Mouse (Mus musculus): ENCODE data around the gene Rasl11b. TPM values are rescaled to one million over a fixed set of nuclear protein-coding genes. Genes with fewer than 3 reads are reported as not detected.

Rasl11b gene
- polyA plus RNA-seq (2014; fragmentation: Nextera tagmentation; extraction: Ambion mirVana), result 82.8 and 83.8 TPM in 2 replicates

GRCm38 (mm10) chr5:74194841-74195613, at the start of gene Rasl11b:
Gene Rasl11b (plus strand): TSS chr5:74195286.
- peaks cover 9% of the 10 kb centered on the region; the same call in 1 of the 2 replicates for H3K4me1 ChIP-seq (ENCODE audit: control insufficient read depth, insufficient read depth, low read length)
- H3K36me3 ChIP-seq (replicated peaks; ENCODE audit: control insufficient read depth, insufficient read depth, low read depth, low read length), result no peaks in the 10 kb centered on the region; the same call in none of the 2 replicates
- ATAC-seq (replicated peaks; ENCODE audit: insufficient number of reproducible peaks, low FRiP score, low TSS enrichment, low read depth) (peak; percentile 92), DNase-seq (ENCODE audit: low spot score) (peak; percentile 97)
- peak within 1 kb of the TSS; percentile 96 for H3K9ac ChIP-seq (replicated peaks; ENCODE audit: low read length)
- peak within 1 kb of the TSS; percentile 98 for H3K4me3 ChIP-seq (ENCODE audit: low read depth, low read length)
- H3K27me3 ChIP-seq (ENCODE audit: control insufficient read depth, insufficient read depth, low read length), result no peaks in the 10 kb centered on the region
- H3K27ac ChIP-seq (replicated peaks; ENCODE audit: low read depth, low read length), result peak within 1 kb of the TSS; percentile 78
- under 1% methylated on average over 77 of the region's 82 CpGs for WGBS
- no peaks in the 10 kb centered on the region for H3K9me3 ChIP-seq (replicated peaks; ENCODE audit: control insufficient read depth, low read length)
- peak within 1 kb of the TSS; percentile 93 for H3K4me2 ChIP-seq (ENCODE audit: low read depth, low read length)

DNA sequence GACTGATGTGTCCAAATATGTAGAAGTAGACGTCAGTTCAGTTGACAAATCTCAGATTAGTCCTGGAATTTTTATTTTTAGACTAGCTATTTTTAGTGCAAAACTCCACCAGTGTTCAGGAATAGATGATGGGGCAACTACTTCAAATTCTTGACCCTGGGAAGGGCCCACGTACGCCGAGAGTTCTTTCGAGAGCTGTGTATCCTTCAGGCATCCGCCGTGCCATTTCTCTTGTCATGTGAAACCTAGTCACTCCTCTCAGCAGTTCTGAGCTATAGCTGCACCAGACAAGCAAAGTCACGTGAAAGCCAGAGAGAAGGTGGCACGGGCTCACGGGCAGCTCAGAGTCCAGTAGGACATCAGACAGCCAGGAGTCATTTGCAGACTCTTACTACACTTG, 47.5 kb upstream of the Rasl11b start:
- ATAC-seq (replicated peaks; ENCODE audit: insufficient number of reproducible peaks, low FRiP score, low TSS enrichment, low read depth) (no peak), DNase-seq (ENCODE audit: low spot score) (no peak)
- Histone ChIP-seq H3K9ac (replicated peaks; ENCODE audit: low read length) (no peak overlapping the region), H3K4me3 (ENCODE audit: low read depth, low read length) (no peak overlapping the region), H3K36me3 (replicated peaks; ENCODE audit: control insufficient read depth, insufficient read depth, low read depth, low read length) (no peaks in the 10 kb centered on the region), H3K9me3 (replicated peaks; ENCODE audit: control insufficient read depth, low read length) (no peaks in the 10 kb centered on the region), H3K4me2 (ENCODE audit: low read depth, low read length) (no peak overlapping the region), H3K27me3 (ENCODE audit: control insufficient read depth, insufficient read depth, low read length) (no peaks in the 10 kb centered on the region), H3K27ac (replicated peaks; ENCODE audit: low read depth, low read length) (no peak overlapping the region), H3K4me1 (ENCODE audit: control insufficient read depth, insufficient read depth, low read length) (no peaks in the 10 kb centered on the region)
- 83% methylated on average over 10 of the region's 10 CpGs for WGBS

- Histone ChIP-seq H3K27ac (replicated peaks; ENCODE audit: low read depth, low read length) (no peak overlapping the region), H3K4me1 (ENCODE audit: control insufficient read depth, insufficient read depth, low read length) (no peaks in the 10 kb centered on the region), H3K27me3 (ENCODE audit: control insufficient read depth, insufficient read depth, low read length) (no peaks in the 10 kb centered on the region), H3K4me2 (ENCODE audit: low read depth, low read length) (no peak overlapping the region), H3K9me3 (replicated peaks; ENCODE audit: control insufficient read depth, low read length) (no peaks in the 10 kb centered on the region), H3K9ac (replicated peaks; ENCODE audit: low read length) (no peak overlapping the region), H3K36me3 (replicated peaks; ENCODE audit: control insufficient read depth, insufficient read depth, low read depth, low read length) (no peaks in the 10 kb centered on the region), H3K4me3 (ENCODE audit: low read depth, low read length) (no peak overlapping the region)
- no peak for DNase-seq (ENCODE audit: low spot score)
- no peak for ATAC-seq (replicated peaks; ENCODE audit: insufficient number of reproducible peaks, low FRiP score, low TSS enrichment, low read depth)
- WGBS, result 80% methylated on average over 6 of the region's 6 CpGs
Measured at GRCm38 (mm10) chr5:74149975-74150374, 45.1 kb upstream of the Rasl11b start.

GRCm38 (mm10) chr5:74151774-74152173, 43.3 kb upstream of the Rasl11b start:
- H3K36me3 ChIP-seq (replicated peaks; ENCODE audit: control insufficient read depth, insufficient read depth, low read depth, low read length), result no peaks in the 10 kb centered on the region
- H3K4me3 ChIP-seq (ENCODE audit: low read depth, low read length), result no peak overlapping the region
- no peaks in the 10 kb centered on the region for H3K9me3 ChIP-seq (replicated peaks; ENCODE audit: control insufficient read depth, low read length)
- DNase-seq (ENCODE audit: low spot score) (no peak), ATAC-seq (replicated peaks; ENCODE audit: insufficient number of reproducible peaks, low FRiP score, low TSS enrichment, low read depth) (no peak)
- H3K4me1 ChIP-seq (ENCODE audit: control insufficient read depth, insufficient read depth, low read length), result no peaks in the 10 kb centered on the region
- H3K27me3 ChIP-seq (ENCODE audit: control insufficient read depth, insufficient read depth, low read length), result no peaks in the 10 kb centered on the region
- 87% methylated on average over 11 of the region's 11 CpGs for WGBS
- no peak overlapping the region for H3K27ac ChIP-seq (replicated peaks; ENCODE audit: low read depth, low read length)
- no peak overlapping the region for H3K9ac ChIP-seq (replicated peaks; ENCODE audit: low read length)
- no peak overlapping the region for H3K4me2 ChIP-seq (ENCODE audit: low read depth, low read length)

DNA sequence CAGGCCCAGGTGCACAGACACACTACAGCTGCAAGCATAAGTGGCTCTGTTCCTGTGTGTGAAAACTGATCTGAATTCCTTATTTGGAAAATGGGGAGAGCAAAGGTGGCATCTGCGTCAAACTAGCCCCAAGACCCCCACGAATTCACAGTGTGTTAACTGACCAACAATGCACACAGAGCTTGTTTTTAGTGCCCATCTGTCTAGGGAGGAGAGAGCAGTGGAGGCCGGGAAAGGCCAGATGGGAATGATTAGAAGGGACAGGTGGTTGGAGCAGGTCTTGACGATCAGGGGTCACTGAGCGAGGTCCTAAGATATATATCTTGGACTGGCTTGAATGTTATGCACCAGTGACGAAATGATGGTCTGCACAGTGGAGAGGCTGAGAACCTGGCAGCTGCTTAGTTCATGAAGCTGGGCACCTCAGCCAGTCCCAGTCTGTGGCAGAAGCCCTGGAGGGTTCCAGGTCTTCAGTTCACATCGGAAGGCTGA, 39.2 kb upstream of the Rasl11b start:
- Histone ChIP-seq H3K4me2 (ENCODE audit: low read depth, low read length) (no peak overlapping the region), H3K9ac (replicated peaks; ENCODE audit: low read length) (no peak overlapping the region), H3K4me3 (ENCODE audit: low read depth, low read length) (no peak overlapping the region), H3K27ac (replicated peaks; ENCODE audit: low read depth, low read length) (no peak overlapping the region; the same call in 1 of the 2 replicates), H3K27me3 (ENCODE audit: control insufficient read depth, insufficient read depth, low read length) (no peaks in the 10 kb centered on the region), H3K9me3 (replicated peaks; ENCODE audit: control insufficient read depth, low read length) (no peaks in the 10 kb centered on the region), H3K36me3 (replicated peaks; ENCODE audit: control insufficient read depth, insufficient read depth, low read depth, low read length) (no peaks in the 10 kb centered on the region), H3K4me1 (ENCODE audit: control insufficient read depth, insufficient read depth, low read length) (peaks cover 6% of the 10 kb centered on the region; the same call in 1 of the 2 replicates)
- peak; percentile 41; the same call in 1 of the 2 replicates for ATAC-seq (replicated peaks; ENCODE audit: insufficient number of reproducible peaks, low FRiP score, low TSS enrichment, low read depth)
- DNase-seq (ENCODE audit: low spot score), result peak; percentile 72
- 23% methylated on average over 7 of the region's 7 CpGs for WGBS

- Histone ChIP-seq H3K27me3 (ENCODE audit: control insufficient read depth, insufficient read depth, low read length) (no peaks in the 10 kb centered on the region), H3K9me3 (replicated peaks; ENCODE audit: control insufficient read depth, low read length) (no peaks in the 10 kb centered on the region), H3K9ac (replicated peaks; ENCODE audit: low read length) (no peak overlapping the region), H3K36me3 (replicated peaks; ENCODE audit: control insufficient read depth, insufficient read depth, low read depth, low read length) (no peaks in the 10 kb centered on the region), H3K4me3 (ENCODE audit: low read depth, low read length) (no peak overlapping the region), H3K4me2 (ENCODE audit: low read depth, low read length) (no peak overlapping the region), H3K4me1 (ENCODE audit: control insufficient read depth, insufficient read depth, low read length) (peaks cover 11% of the 10 kb centered on the region), H3K27ac (replicated peaks; ENCODE audit: low read depth, low read length) (peak overlapping the region; percentile 57)
- DNase-seq (ENCODE audit: low spot score), result peak; percentile 70
- no peak for ATAC-seq (replicated peaks; ENCODE audit: insufficient number of reproducible peaks, low FRiP score, low TSS enrichment, low read depth)
- WGBS, result 51% methylated on average over 6 of the region's 6 CpGs
Measured at GRCm38 (mm10) chr5:74158929-74159632, 36.0 kb upstream of the Rasl11b start.

DNA sequence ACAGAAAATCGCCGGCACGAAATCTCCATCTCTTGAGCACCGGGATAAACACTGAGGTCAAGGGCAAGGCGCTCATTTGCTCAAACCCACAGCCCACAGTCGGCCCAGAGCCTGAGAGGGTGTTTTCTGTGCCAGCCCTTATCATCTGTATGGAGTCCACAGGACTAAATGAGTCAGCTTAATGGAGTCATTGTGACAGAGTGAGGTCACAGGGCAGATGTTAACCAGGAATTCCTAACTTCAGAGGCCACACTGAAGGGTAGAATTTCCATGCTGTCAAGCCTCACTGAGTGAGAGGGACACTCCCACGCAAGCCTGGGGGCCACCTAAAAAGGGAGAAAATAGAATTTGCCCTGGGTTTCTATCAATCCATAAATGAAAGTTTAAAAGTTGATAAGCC, 35.2 kb upstream of the Rasl11b start:
- DNase-seq (ENCODE audit: low spot score) (peak; percentile 49), ATAC-seq (replicated peaks; ENCODE audit: insufficient number of reproducible peaks, low FRiP score, low TSS enrichment, low read depth) (no peak)
- H3K27ac ChIP-seq (replicated peaks; ENCODE audit: low read depth, low read length), result peak overlapping the region; percentile 57
- no peaks in the 10 kb centered on the region for H3K9me3 ChIP-seq (replicated peaks; ENCODE audit: control insufficient read depth, low read length)
- H3K36me3 ChIP-seq (replicated peaks; ENCODE audit: control insufficient read depth, insufficient read depth, low read depth, low read length), result no peaks in the 10 kb centered on the region
- no peak overlapping the region for H3K4me2 ChIP-seq (ENCODE audit: low read depth, low read length)
- H3K27me3 ChIP-seq (ENCODE audit: control insufficient read depth, insufficient read depth, low read length), result no peaks in the 10 kb centered on the region
- peaks cover 11% of the 10 kb centered on the region for H3K4me1 ChIP-seq (ENCODE audit: control insufficient read depth, insufficient read depth, low read length)
- 32% methylated on average over 7 of the region's 7 CpGs for WGBS
- no peak overlapping the region for H3K4me3 ChIP-seq (ENCODE audit: low read depth, low read length)
- no peak overlapping the region for H3K9ac ChIP-seq (replicated peaks; ENCODE audit: low read length)

DNA sequence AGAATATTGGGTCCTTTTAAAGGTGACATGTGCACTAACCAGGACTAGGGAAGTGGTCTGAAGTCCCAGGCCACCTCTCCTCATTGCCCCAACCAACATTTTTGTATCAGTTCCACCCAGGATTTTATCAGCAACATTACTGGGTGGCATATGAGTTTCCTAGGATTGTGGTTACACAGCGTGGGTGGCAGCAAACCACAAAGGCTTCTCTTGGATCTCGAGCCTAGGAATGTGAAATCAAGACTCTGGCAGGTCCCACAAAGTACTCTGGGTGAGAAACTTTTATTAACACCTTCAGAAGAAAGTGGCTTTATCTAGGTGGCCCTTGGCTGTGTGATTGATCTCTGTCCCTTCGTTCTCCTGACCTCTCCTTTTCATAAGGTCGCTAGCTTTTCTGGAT, 34.7 kb upstream of the Rasl11b start:
- H3K4me2 ChIP-seq (ENCODE audit: low read depth, low read length), result no peak overlapping the region
- no peak for DNase-seq (ENCODE audit: low spot score)
- no peaks in the 10 kb centered on the region for H3K27me3 ChIP-seq (ENCODE audit: control insufficient read depth, insufficient read depth, low read length)
- H3K36me3 ChIP-seq (replicated peaks; ENCODE audit: control insufficient read depth, insufficient read depth, low read depth, low read length), result no peaks in the 10 kb centered on the region
- no peak overlapping the region for H3K9ac ChIP-seq (replicated peaks; ENCODE audit: low read length)
- H3K4me1 ChIP-seq (ENCODE audit: control insufficient read depth, insufficient read depth, low read length), result peaks cover 11% of the 10 kb centered on the region
- WGBS, result 57% methylated on average over 4 of the region's 4 CpGs
- no peaks in the 10 kb centered on the region for H3K9me3 ChIP-seq (replicated peaks; ENCODE audit: control insufficient read depth, low read length)
- peak overlapping the region; percentile 57; the same call in 1 of the 2 replicates for H3K27ac ChIP-seq (replicated peaks; ENCODE audit: low read depth, low read length)
- no peak for ATAC-seq (replicated peaks; ENCODE audit: insufficient number of reproducible peaks, low FRiP score, low TSS enrichment, low read depth)
- no peak overlapping the region for H3K4me3 ChIP-seq (ENCODE audit: low read depth, low read length)

All from embryonic facial prominence, embryonic 11.5 days (tissue).